Mouse (Mus musculus) midbrain, embryonic 16.5 days (tissue): ENCODE data around the gene Gm20388. TPM values are rescaled to one million over a fixed set of nuclear protein-coding genes. Genes with fewer than 3 reads are reported as not detected.

Experiments used
- ATAC-seq: fragments of 200-750 bp; cut with Nextera tagmentation; 2 replicates; pipeline ENCODE4 v1.8.0; 2017; ENCODE audit warnings: moderate TSS enrichment
- H3K27ac ChIP-seq: fragments of 300-500 bp; sonication (generic); 2 replicates; pipeline ENCODE4 v1.5.1; 2014; ENCODE audit warnings: mild to moderate bottlenecking, low read length, mixed read lengths
- H3K27me3 ChIP-seq: fragments of 300-500 bp; sonication (generic); 2 replicates; pipeline ENCODE4 v1.6.1; 2014; ENCODE audit warnings: low read depth, low read length, mixed read lengths; ENCODE audit not compliant: control insufficient read depth, insufficient read depth
- H3K36me3 ChIP-seq: fragments of 300-500 bp; sonication (generic); 2 replicates; pipeline ENCODE4 v1.6.1; 2014; ENCODE audit warnings: mild to moderate bottlenecking, low read length, moderate library complexity, mixed read lengths; ENCODE audit not compliant: control insufficient read depth, insufficient read depth
- H3K4me1 ChIP-seq: fragments of 300-500 bp; sonication (generic); 2 replicates; pipeline ENCODE4 v1.6.1; 2014; ENCODE audit warnings: mild to moderate bottlenecking, low read length, mixed read lengths; ENCODE audit not compliant: control insufficient read depth, insufficient read depth
- H3K4me2 ChIP-seq: fragments of 300-500 bp; sonication (generic); 2 replicates; pipeline ENCODE4 v1.6.1; 2014; ENCODE audit warnings: mild to moderate bottlenecking, low read length, mixed read lengths
- H3K4me3 ChIP-seq: fragments of 300-500 bp; sonication (generic); 2 replicates; pipeline ENCODE4 v1.5.1; 2014; ENCODE audit warnings: low read depth, mild to moderate bottlenecking, low read length, moderate library complexity, mixed read lengths
- H3K9ac ChIP-seq: fragments of 300-500 bp; sonication (generic); 2 replicates; pipeline ENCODE4 v1.6.1; 2014; ENCODE audit warnings: low read depth, low read length, mixed read lengths
- H3K9me3 ChIP-seq: fragments of 300-500 bp; sonication (generic); replicated peaks from 2 replicates; pipeline ENCODE4 v1.6.1; 2014; ENCODE audit warnings: mild to moderate bottlenecking, low read length, mixed read lengths; ENCODE audit not compliant: control insufficient read depth, poor library complexity, severe bottlenecking
- WGBS: fragments of 180-500 bp; shearing (Covaris S2); extraction: QIAGEN DNeasy Blood & Tissue Kit; methylation state at CpG from one replicate; pipeline ENCODE4 v1.1.7; 2014; 5-methylcytosine and 5-hydroxymethylcytosine counted together
- polyA plus RNA-seq: library from polyadenylated mRNA; unstranded; fragments of >200 nt; fragmentation: Nextera tagmentation; extraction: Ambion mirVana; gene quantifications from 2 replicates; pipeline ENCODE4 v1.2.1, GENCODE M21; 2015

Gm20388 gene
- polyA plus RNA-seq, 1 experiment from 2014 or later: 7.5 TPM

DNA sequence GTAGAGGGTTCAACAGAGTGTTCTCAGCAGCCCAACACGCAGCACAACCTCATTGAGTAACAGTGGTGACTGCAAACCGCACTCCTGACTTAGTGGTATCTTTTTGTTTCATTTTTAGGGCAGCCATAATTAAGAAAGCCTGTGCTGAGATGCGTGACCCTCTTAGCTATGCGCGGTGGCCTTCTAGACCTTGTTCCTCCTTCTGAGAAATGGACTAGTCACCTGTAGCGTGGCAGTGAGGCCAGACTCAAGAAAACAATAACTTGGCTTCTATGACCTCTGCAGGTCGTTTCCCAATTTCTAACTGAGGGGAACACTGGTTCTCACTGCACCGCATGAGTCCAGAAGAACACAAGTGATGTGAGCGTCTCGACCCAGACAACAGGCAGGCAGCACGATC is 2993.9 kb downstream of the Gm20388 start:
- Histone ChIP-seq H3K27ac (no peak overlapping the region), H3K4me1 (no peaks in the 10 kb centered on the region; the same call in 1 of the 2 replicates), H3K9me3 (no peaks in the 10 kb centered on the region), H3K27me3 (no peaks in the 10 kb centered on the region), H3K9ac (no peak overlapping the region), H3K4me2 (no peak overlapping the region), H3K4me3 (no peak overlapping the region), H3K36me3 (peaks cover 4% of the 10 kb centered on the region; the same call in 1 of the 2 replicates)
- WGBS: 89% methylated on average over 11 of the region's 11 CpGs
- no peak for ATAC-seq

DNA sequence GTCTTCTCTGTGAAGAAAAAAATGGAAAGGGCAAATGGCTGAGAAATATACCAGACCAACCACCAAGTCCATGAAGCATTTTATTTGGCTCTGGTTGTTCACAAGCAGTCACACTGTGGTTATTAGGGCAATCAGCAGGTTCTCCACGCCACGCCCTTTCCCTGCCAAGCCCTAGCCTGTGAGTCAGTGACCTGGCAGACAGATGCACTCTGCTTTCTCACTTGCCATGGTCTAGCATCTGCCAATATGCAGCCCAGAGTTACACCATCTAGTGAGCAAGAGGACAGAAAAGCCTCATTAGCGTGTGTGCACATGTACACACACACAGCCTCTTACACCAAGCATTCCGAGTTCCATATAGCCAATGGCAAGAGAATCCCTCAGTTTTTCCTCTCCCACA is 2994.7 kb downstream of the Gm20388 start:
- Histone ChIP-seq H3K4me3 (no peak overlapping the region), H3K4me1 (no peaks in the 10 kb centered on the region; the same call in 1 of the 2 replicates), H3K4me2 (no peak overlapping the region), H3K36me3 (peaks cover 3% of the 10 kb centered on the region; the same call in 1 of the 2 replicates), H3K9ac (no peak overlapping the region), H3K27ac (no peak overlapping the region), H3K27me3 (no peaks in the 10 kb centered on the region), H3K9me3 (no peaks in the 10 kb centered on the region)
- WGBS: 89% methylated on average over 4 of the region's 4 CpGs
- ATAC-seq: no peak

GRCm38 (mm10) chr8:122906463-122907021 is 2995.9 kb downstream of the Gm20388 start:
- Histone ChIP-seq H3K4me3 (no peak overlapping the region), H3K4me1 (no peaks in the 10 kb centered on the region; the same call in 1 of the 2 replicates), H3K9me3 (no peaks in the 10 kb centered on the region), H3K27ac (no peak overlapping the region), H3K9ac (no peak overlapping the region), H3K36me3 (peaks cover 3% of the 10 kb centered on the region; the same call in 1 of the 2 replicates), H3K4me2 (no peak overlapping the region), H3K27me3 (no peaks in the 10 kb centered on the region)
- ATAC-seq: peak; percentile 72
- 46% methylated on average over 6 of the region's 6 CpGs for WGBS

GRCm38 (mm10) chr8:122912150-122912549 is 3001.5 kb downstream of the Gm20388 start:
- WGBS: 88% methylated on average over 3 of the region's 3 CpGs
- peaks cover 3% of the 10 kb centered on the region; the same call in 1 of the 2 replicates for H3K36me3 ChIP-seq
- H3K27me3 ChIP-seq: no peaks in the 10 kb centered on the region
- no peak overlapping the region for H3K4me2 ChIP-seq
- H3K9me3 ChIP-seq: no peaks in the 10 kb centered on the region
- H3K4me1 ChIP-seq: peaks cover under 1% of the 10 kb centered on the region
- no peak overlapping the region for H3K4me3 ChIP-seq
- no peak overlapping the region for H3K9ac ChIP-seq
- no peak for ATAC-seq
- H3K27ac ChIP-seq: no peak overlapping the region

DNA sequence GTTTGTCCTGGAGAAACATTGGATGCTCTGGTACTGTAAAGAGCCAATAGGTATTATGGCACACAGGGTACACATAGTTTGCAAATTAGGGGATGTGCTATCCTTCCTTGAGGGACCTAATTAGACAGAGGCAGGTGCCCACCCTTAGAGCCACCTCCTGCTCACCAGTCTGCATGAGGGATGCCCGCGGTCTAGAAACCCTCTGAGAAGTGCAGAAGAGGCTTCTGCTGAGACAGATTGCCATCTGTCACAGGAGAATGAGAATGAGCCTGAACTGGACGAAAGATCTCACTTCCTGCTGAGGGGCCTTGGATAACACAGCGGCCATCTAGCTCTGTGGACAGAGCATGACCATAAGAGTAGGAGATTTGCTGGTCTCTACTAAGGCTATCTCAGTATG is 3002.2 kb downstream of the Gm20388 start:
- H3K4me3 ChIP-seq: no peak overlapping the region
- no peak overlapping the region for H3K9ac ChIP-seq
- H3K27me3 ChIP-seq: no peaks in the 10 kb centered on the region
- no peak overlapping the region for H3K27ac ChIP-seq
- WGBS: 84% methylated on average over 4 of the region's 4 CpGs
- H3K4me1 ChIP-seq: peaks cover 8% of the 10 kb centered on the region
- no peak for ATAC-seq
- no peaks in the 10 kb centered on the region for H3K9me3 ChIP-seq
- H3K4me2 ChIP-seq: no peak overlapping the region
- H3K36me3 ChIP-seq: no peaks in the 10 kb centered on the region

GRCm38 (mm10) chr8:122916766-122917165 is 3006.1 kb downstream of the Gm20388 start:
- H3K27ac ChIP-seq: no peak overlapping the region

DNA sequence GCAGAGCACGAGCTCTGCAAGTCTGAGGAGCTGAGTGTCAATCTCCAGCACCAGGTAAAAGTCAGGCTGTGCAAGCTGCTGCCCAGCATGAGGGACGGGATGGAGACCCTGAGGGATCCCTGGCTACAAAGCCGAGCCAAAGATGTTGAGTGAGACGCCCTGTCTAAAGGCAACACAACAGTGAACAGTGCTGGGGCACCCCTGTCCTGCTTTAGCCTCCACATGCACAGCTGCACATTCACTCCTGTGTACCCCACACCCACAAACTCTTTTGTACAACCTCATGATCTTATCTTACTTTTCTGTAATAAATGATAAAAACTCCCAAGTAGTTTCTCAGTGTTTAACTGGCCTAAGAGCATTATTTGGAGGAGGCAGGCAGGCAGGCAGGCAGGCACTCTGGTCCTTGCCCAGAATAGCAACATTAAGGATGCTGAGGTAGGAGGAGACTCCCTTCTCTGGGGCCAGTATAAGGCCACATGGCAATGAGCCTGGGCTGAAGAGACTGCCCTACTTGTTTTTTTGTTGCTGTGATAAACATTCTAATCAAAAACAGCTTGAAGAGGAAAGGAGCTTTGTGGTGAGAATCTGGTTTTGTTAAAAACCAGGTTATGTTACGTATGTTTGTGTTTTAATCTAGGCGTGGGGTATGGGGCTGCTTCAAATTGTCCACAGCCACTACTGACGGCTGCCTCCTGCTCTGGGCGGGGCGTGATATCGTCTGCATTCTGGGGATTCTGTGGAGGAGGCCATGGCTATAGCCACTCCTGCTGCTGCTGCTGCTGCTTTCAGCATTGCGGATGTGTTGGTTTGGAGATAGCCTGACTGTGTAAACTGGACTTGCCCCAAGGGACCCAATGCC is 3007.1 kb downstream of the Gm20388 start:
- H3K9me3 ChIP-seq: no peaks in the 10 kb centered on the region
- no peaks in the 10 kb centered on the region for H3K27me3 ChIP-seq
- 66% methylated on average over 11 of the region's 11 CpGs for WGBS
- H3K4me1 ChIP-seq: peaks cover 47% of the 10 kb centered on the region
- no peak overlapping the region for H3K4me3 ChIP-seq
- no peak overlapping the region for H3K4me2 ChIP-seq
- H3K9ac ChIP-seq: no peak overlapping the region
- H3K36me3 ChIP-seq: no peaks in the 10 kb centered on the region
- no peak for ATAC-seq
- H3K27ac ChIP-seq: peak overlapping the region; percentile 38; the same call in 1 of the 2 replicates

More at GRCm38 (mm10) chr8:122916766-122917165, 3006.1 kb downstream of the Gm20388 start:
- Histone ChIP-seq H3K36me3 (no peaks in the 10 kb centered on the region), H3K27me3 (no peaks in the 10 kb centered on the region), H3K4me3 (no peak overlapping the region), H3K9me3 (no peaks in the 10 kb centered on the region), H3K4me1 (peaks cover 39% of the 10 kb centered on the region), H3K9ac (no peak overlapping the region), H3K4me2 (no peak overlapping the region)
- no peak for ATAC-seq
- 74% methylated on average over 3 of the region's 3 CpGs for WGBS

DNA sequence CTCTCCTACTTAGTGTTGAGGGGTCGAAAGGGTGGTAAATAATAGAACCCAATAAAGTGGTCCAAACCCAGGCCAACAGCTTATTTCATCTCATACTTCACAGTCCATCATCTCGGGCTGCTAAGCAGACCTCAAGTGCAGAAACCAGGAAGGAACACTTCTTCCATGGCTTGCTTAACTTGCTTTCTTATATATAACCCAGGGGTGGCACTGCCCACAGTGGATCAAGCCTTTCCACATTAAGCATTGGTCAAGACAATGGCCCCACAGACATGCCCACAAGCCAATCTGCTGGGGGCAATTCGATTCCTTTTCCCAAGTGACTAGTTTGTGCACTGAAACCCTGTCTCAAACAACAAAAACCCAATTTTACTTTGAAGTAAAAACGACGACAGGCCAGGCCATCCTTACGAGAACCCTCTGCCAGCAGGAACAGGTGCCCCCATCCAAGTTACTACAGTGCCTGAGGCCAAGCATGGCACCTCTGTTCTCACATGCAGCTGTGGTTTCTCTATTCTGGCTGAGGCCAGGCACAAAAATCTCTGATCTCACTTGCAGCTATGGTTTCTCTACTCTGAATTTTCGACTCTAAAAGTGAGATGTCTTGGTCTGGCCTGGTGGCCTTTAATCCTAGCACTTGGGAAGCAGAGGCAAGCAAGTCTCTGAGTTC is 3007.9 kb downstream of the Gm20388 start:
- WGBS: 72% methylated on average over 7 of the region's 7 CpGs
- no peaks in the 10 kb centered on the region for H3K36me3 ChIP-seq
- peaks cover 53% of the 10 kb centered on the region for H3K4me1 ChIP-seq
- no peak for ATAC-seq
- H3K4me2 ChIP-seq: no peak overlapping the region
- H3K9ac ChIP-seq: no peak overlapping the region
- no peaks in the 10 kb centered on the region for H3K9me3 ChIP-seq
- no peak overlapping the region for H3K27ac ChIP-seq
- no peaks in the 10 kb centered on the region for H3K27me3 ChIP-seq
- H3K4me3 ChIP-seq: no peak overlapping the region
